Mouse (Mus musculus): ENCODE measurements around the gene Lrba. TPM values are rescaled to one million over a fixed set of nuclear protein-coding genes. Genes with fewer than 3 reads are reported as not detected.
A peak's percentile ranks its signal among the peaks of the same experiment; 100 is the strongest.

Lrba gene
- 10 to 100 TPM; 19.4 to 19.8 TPM for total RNA-seq (2021)

- intact Hi-C loops (cut with DNase I), result no loop called here
- DNase-seq, result peak; percentile 78 to 79
These were observed at the start of gene Lrba for GRCm38 (mm10) chr3:86224564-86225421. Lrba (plus strand) TSS chr3:86224680.

GRCm38 (mm10) chr3:86179714-86180113 lies 44.8 kb upstream of the Lrba start:
- no peak for DNase-seq
- intact Hi-C loops (cut with DNase I), result no loop called here

- intact Hi-C loops (cut with DNase I), result no loop called here
- no peak for DNase-seq
These were observed 43.4 kb upstream of the Lrba start for GRCm38 (mm10) chr3:86181107-86181506.

- no peak for DNase-seq
- intact Hi-C loops (cut with DNase I), result no loop called here
These were observed 39.9 kb upstream of the Lrba start for GRCm38 (mm10) chr3:86184546-86184945.

GRCm38 (mm10) chr3:86187736-86188389 lies 36.6 kb upstream of the Lrba start:
- intact Hi-C loops (cut with DNase I), result no loop called here
- DNase-seq, result no peak

- intact Hi-C loops (cut with DNase I), result no loop called here
- no peak for DNase-seq
These were observed 28.5 kb upstream of the Lrba start for GRCm38 (mm10) chr3:86195981-86196380.

- DNase-seq, result no peak
- intact Hi-C loops (cut with DNase I), result no loop called here
These were observed 28.0 kb upstream of the Lrba start for GRCm38 (mm10) chr3:86196471-86196870.

GRCm38 (mm10) chr3:86201645-86202175 lies 22.8 kb upstream of the Lrba start:
- intact Hi-C loops (cut with DNase I), result no loop called here

GRCm38 (mm10) chr3:86202449-86202848 lies 22.0 kb upstream of the Lrba start:
- intact Hi-C loops (cut with DNase I), result no loop called here
- DNase-seq, result no peak

More at GRCm38 (mm10) chr3:86201645-86202175, 22.8 kb upstream of the Lrba start:
- DNase-seq, result no peak

- intact Hi-C loops (cut with DNase I), result no loop called here
- DNase-seq, result no peak
These were observed 19.7 kb upstream of the Lrba start for GRCm38 (mm10) chr3:86204608-86205358.

- intact Hi-C loops (cut with DNase I), result no loop called here
- no peak for DNase-seq
These were observed 17.9 kb upstream of the Lrba start for GRCm38 (mm10) chr3:86206556-86206955.

GRCm38 (mm10) chr3:86210267-86210939 lies 14.1 kb upstream of the Lrba start:
- intact Hi-C loops (cut with DNase I), result no loop called here
- DNase-seq, result no peak

- no peak for DNase-seq
- intact Hi-C loops (cut with DNase I), result no loop called here
These were observed 13.5 kb upstream of the Lrba start for GRCm38 (mm10) chr3:86210959-86211358.

GRCm38 (mm10) chr3:86214248-86214647 lies 10.2 kb upstream of the Lrba start:
- no peak for DNase-seq
- intact Hi-C loops (cut with DNase I), result no loop called here

GRCm38 (mm10) chr3:86223634-86224313 lies 706 bp upstream of the Lrba start:
- intact Hi-C loops (cut with DNase I), result no loop called here
- DNase-seq, result peak; percentile 83 to 88

- intact Hi-C loops (cut with DNase I), result no loop called here
- DNase-seq, result no peak
These were observed 241 bp upstream of the Lrba start for GRCm38 (mm10) chr3:86224314-86224563.

GRCm38 (mm10) chr3:86231532-86232086 lies 7.1 kb downstream of the Lrba start:
- DNase-seq, result no peak
- intact Hi-C loops (cut with DNase I), result no loop called here

- intact Hi-C loops (cut with DNase I), result no loop called here
- no peak for DNase-seq
These were observed 22.7 kb downstream of the Lrba start for GRCm38 (mm10) chr3:86247193-86247592.

GRCm38 (mm10) chr3:86251212-86251611 lies 26.7 kb downstream of the Lrba start:
- intact Hi-C loops (cut with DNase I), result no loop called here
- no peak for DNase-seq

- intact Hi-C loops (cut with DNase I), result no loop called here
- DNase-seq, result no peak
These were observed 28.1 kb downstream of the Lrba start for GRCm38 (mm10) chr3:86252588-86252987.
